Mouse (Mus musculus) ES-E14 (cell line): Measurements from ENCODE around the gene Fat4. TPM values are rescaled to one million over a fixed set of nuclear protein-coding genes. Genes with fewer than 3 reads are reported as not detected.

Experiments used
- DNase-seq: peaks from one replicate; pipeline ENCODE4 v3.0.0-alpha.2; 2013; ENCODE audit warnings: low read depth, low spot score
- H3K27ac ChIP-seq: 2 replicates; pipeline ENCODE4 v1.5.1; 2012; ENCODE audit warnings: low read depth, mild to moderate bottlenecking, low read length, moderate library complexity, mixed read lengths; ENCODE audit not compliant: poor library complexity, insufficient read depth, severe bottlenecking
- H3K36me3 ChIP-seq: 2 replicates; pipeline ENCODE4 v1.6.1; 2012; ENCODE audit warnings: mild to moderate bottlenecking, low read length, moderate library complexity, mixed read lengths; ENCODE audit not compliant: control insufficient read depth, poor library complexity, insufficient read depth, severe bottlenecking
- H3K4me1 ChIP-seq, 2 experiments: fragments of 150-350 bp in 1 of 2; sonication (generic) in 1 of 2; 2 replicates each; pipeline ENCODE4 v1.6.1; 2012; ENCODE audit warnings: low read length in 2 of 2, mild to moderate bottlenecking in 1 of 2, mixed read lengths in 1 of 2; ENCODE audit not compliant: control insufficient read depth in 2 of 2, insufficient read depth in 2 of 2, poor library complexity in 1 of 2
- H3K4me3 ChIP-seq, 2 experiments: fragments of 150-350 bp in 1 of 2; sonication (generic) in 1 of 2; 2 replicates each; pipeline ENCODE4 v1.5.1; 2012; ENCODE audit warnings: low read length in 2 of 2, low read depth in 1 of 2, mild to moderate bottlenecking in 1 of 2, mixed read lengths in 1 of 2; ENCODE audit not compliant: insufficient read depth in 1 of 2, poor library complexity in 1 of 2, severe bottlenecking in 1 of 2
- H3K9ac ChIP-seq: 2 replicates; pipeline ENCODE4 v1.6.1; 2012; ENCODE audit warnings: low read depth, mild to moderate bottlenecking, low read length, mixed read lengths; ENCODE audit not compliant: poor library complexity, insufficient read depth, severe bottlenecking
- H3K9me3 ChIP-seq: fragments of 150-350 bp; sonication (generic); 2 replicates; pipeline ENCODE4 v1.6.1; 2012; ENCODE audit warnings: low read depth, mild to moderate bottlenecking, low read length; ENCODE audit not compliant: control insufficient read depth, insufficient read depth
- CHD2 ChIP-seq: IDR thresholded peaks from 2 replicates; pipeline ENCODE4 v1.6.1; 2014; ENCODE audit warnings: mild to moderate bottlenecking, low read depth, low read length, inconsistent platforms
- HCFC1 ChIP-seq: IDR thresholded peaks from 2 replicates; pipeline ENCODE4 v1.6.1; 2012; ENCODE audit warnings: low read length, inconsistent platforms, borderline replicate concordance; ENCODE audit not compliant: insufficient read depth
- MAFK ChIP-seq: IDR thresholded peaks from 2 replicates; pipeline ENCODE4 v1.6.1; 2014; ENCODE audit warnings: mild to moderate bottlenecking, low read depth, low read length, inconsistent platforms; ENCODE audit not compliant: insufficient read depth
- ZC3H11A ChIP-seq: IDR thresholded peaks from 2 replicates; pipeline ENCODE4 v1.6.1; 2012; ENCODE audit warnings: low read depth, mild to moderate bottlenecking, inconsistent platforms, low read length, borderline replicate concordance
- ZNF384 ChIP-seq: IDR thresholded peaks from 2 replicates; pipeline ENCODE4 v1.6.1; 2012; ENCODE audit warnings: low read depth, low read length, inconsistent platforms
- in situ Hi-C, 2 experiments: fragments of 600-800 bp; cut with MboI; formaldehyde crosslinking; loops; one replicate each; pipeline ENCODE4 v1.15.1; 2025; ENCODE audit warnings: low sequenced_read_pairs in 2 of 2, inconsistent platforms in 1 of 2; ENCODE audit not compliant: unreplicated experiment in 2 of 2
- total RNA-seq: library from RNA; depleted of rRNA; stranded (reverse); fragments of 300-350 nt; gene quantifications from 2 replicates; pipeline ENCODE4 v1.2.3, GENCODE M21; 2012

The Fat4 gene
- total RNA-seq, 1 experiment, result 0.94 TPM

GRCm38 (mm10) chr3:38908426-38909111 lies 21.8 kb downstream of the Fat4 start:
- no peaks in the 10 kb centered on the region for H3K4me1 ChIP-seq
- no peak overlapping the region for H3K27ac ChIP-seq
- H3K4me3 ChIP-seq, result no peak overlapping the region
- no peaks in the 10 kb centered on the region for H3K9me3 ChIP-seq
- TF ChIP-seq MAFK, result no peak
- TF ChIP-seq CHD2, result no peak
- no peak for TF ChIP-seq ZC3H11A
- no peak for TF ChIP-seq HCFC1
- TF ChIP-seq ZNF384, result no peak
- no peak overlapping the region for H3K9ac ChIP-seq
- H3K36me3 ChIP-seq, result no peaks in the 10 kb centered on the region
- no peak for DNase-seq
- in situ Hi-C loops, result no loop called here

- TF ChIP-seq HCFC1 (no peak), ZNF384 (no peak), ZC3H11A (no peak), MAFK (no peak), CHD2 (no peak)
- DNase-seq, result no peak
- no peak overlapping the region for H3K27ac ChIP-seq
- H3K4me3 ChIP-seq, result no peak overlapping the region
- H3K4me1 ChIP-seq, result no peaks in the 10 kb centered on the region
- H3K36me3 ChIP-seq, result no peaks in the 10 kb centered on the region
- in situ Hi-C loops, result no loop called here
- no peaks in the 10 kb centered on the region for H3K9me3 ChIP-seq
- no peak overlapping the region for H3K9ac ChIP-seq
These were observed 26.2 kb downstream of the Fat4 start for GRCm38 (mm10) chr3:38912768-38913487.

- no peaks in the 10 kb centered on the region for H3K9me3 ChIP-seq
These were observed 26.9 kb downstream of the Fat4 start for GRCm38 (mm10) chr3:38913488-38914105.

GRCm38 (mm10) chr3:38918926-38919325 lies 32.2 kb downstream of the Fat4 start:
- Histone ChIP-seq H3K36me3 (no peaks in the 10 kb centered on the region), H3K9me3 (no peaks in the 10 kb centered on the region), H3K4me3 (no peak overlapping the region), H3K9ac (no peak overlapping the region), H3K4me1 (no peaks in the 10 kb centered on the region), H3K27ac (no peak overlapping the region)
- in situ Hi-C loops, result no loop called here
- no peak for DNase-seq
- no peak for TF ChIP-seq HCFC1
- TF ChIP-seq CHD2, result no peak
- TF ChIP-seq MAFK, result no peak
- TF ChIP-seq ZNF384, result no peak
- no peak for TF ChIP-seq ZC3H11A

More at GRCm38 (mm10) chr3:38913488-38914105, 26.9 kb downstream of the Fat4 start:
- no peak overlapping the region for H3K9ac ChIP-seq
- no peaks in the 10 kb centered on the region for H3K4me1 ChIP-seq
- no peaks in the 10 kb centered on the region for H3K36me3 ChIP-seq
- TF ChIP-seq ZC3H11A, result no peak
- no peak for TF ChIP-seq MAFK
- TF ChIP-seq HCFC1, result no peak
- TF ChIP-seq ZNF384, result no peak
- TF ChIP-seq CHD2, result no peak
- DNase-seq, result no peak
- in situ Hi-C loops, result no loop called here
- no peak overlapping the region for H3K4me3 ChIP-seq
- no peak overlapping the region for H3K27ac ChIP-seq
